Mouse (Mus musculus): Measurements from ENCODE around the gene Tcf7l2. TPM values are rescaled to one million over a fixed set of nuclear protein-coding genes. Genes with fewer than 3 reads are reported as not detected.

Tcf7l2 gene
- total and polyA plus RNA-seq, 2 experiments, result 3.2 to 14.6 TPM

- H3K9ac ChIP-seq (ENCODE audit: low read depth, low read length), result no peak overlapping the region
- no peaks in the 10 kb centered on the region; the same call in 1 of the 2 replicates for H3K4me1 ChIP-seq (ENCODE audit: control insufficient read depth, insufficient read depth, low read length)
- TF ChIP-seq POLR2A (IDR thresholded peaks at IDR 0.05; ENCODE audit: extremely low read depth, insufficient read depth, low read length), result no peak
- TF ChIP-seq CTCF (IDR thresholded peaks at IDR 0.05; ENCODE audit: low read depth, low read length), result no peak
- H3K79me2 ChIP-seq (ENCODE audit: control insufficient read depth, insufficient read depth, low read length), result peaks cover 8% of the 10 kb centered on the region; the same call in 1 of the 2 replicates
- WGBS, result 74% methylated on average over 10 of the region's 10 CpGs
- H3K27me3 ChIP-seq (ENCODE audit: control insufficient read depth, insufficient read depth, low read length), result no peaks in the 10 kb centered on the region
- H3K36me3 ChIP-seq (ENCODE audit: control insufficient read depth, insufficient read depth, low read length), result no peaks in the 10 kb centered on the region; the same call in 1 of the 2 replicates
- H3K27ac ChIP-seq (replicated peaks; ENCODE audit: insufficient read depth, low read depth, low read length), result no peak overlapping the region
- no peak overlapping the region for H3K4me3 ChIP-seq (ENCODE audit: insufficient read depth, low read depth, low read length)
- no peak for DNase-seq (ENCODE audit: extremely low read depth, low read depth, low spot score)
Observed at GRCm38 (mm10) chr19:55860009-55860743, 118.6 kb downstream of the Tcf7l2 start.

- Histone ChIP-seq H3K79me2 (ENCODE audit: control insufficient read depth, insufficient read depth, low read length) (peaks cover 8% of the 10 kb centered on the region; the same call in 1 of the 2 replicates), H3K27me3 (ENCODE audit: control insufficient read depth, insufficient read depth, low read length) (no peaks in the 10 kb centered on the region), H3K36me3 (ENCODE audit: control insufficient read depth, insufficient read depth, low read length) (no peaks in the 10 kb centered on the region; the same call in 1 of the 2 replicates), H3K4me1 (ENCODE audit: control insufficient read depth, insufficient read depth, low read length) (peaks cover 6% of the 10 kb centered on the region), H3K9ac (ENCODE audit: low read depth, low read length) (no peak overlapping the region), H3K4me3 (ENCODE audit: insufficient read depth, low read depth, low read length) (no peak overlapping the region), H3K27ac (replicated peaks; ENCODE audit: insufficient read depth, low read depth, low read length) (no peak overlapping the region)
- TF ChIP-seq CTCF (IDR thresholded peaks at IDR 0.05; ENCODE audit: low read depth, low read length) (no peak), POLR2A (IDR thresholded peaks at IDR 0.05; ENCODE audit: extremely low read depth, insufficient read depth, low read length) (no peak)
- 69% methylated on average over 2 of the region's 2 CpGs for WGBS
- DNase-seq (ENCODE audit: extremely low read depth, low read depth, low spot score), result no peak
Observed at GRCm38 (mm10) chr19:55861746-55862145, 120.1 kb downstream of the Tcf7l2 start.

- Histone ChIP-seq H3K4me3 (ENCODE audit: insufficient read depth, low read depth, low read length) (no peak overlapping the region), H3K4me1 (ENCODE audit: control insufficient read depth, insufficient read depth, low read length) (peaks cover 6% of the 10 kb centered on the region), H3K36me3 (ENCODE audit: control insufficient read depth, insufficient read depth, low read length) (no peaks in the 10 kb centered on the region; the same call in 1 of the 2 replicates), H3K9ac (ENCODE audit: low read depth, low read length) (no peak overlapping the region), H3K27me3 (ENCODE audit: control insufficient read depth, insufficient read depth, low read length) (no peaks in the 10 kb centered on the region), H3K79me2 (ENCODE audit: control insufficient read depth, insufficient read depth, low read length) (peaks cover 6% of the 10 kb centered on the region; the same call in 1 of the 2 replicates), H3K27ac (replicated peaks; ENCODE audit: insufficient read depth, low read depth, low read length) (no peak overlapping the region)
- no peak for DNase-seq (ENCODE audit: extremely low read depth, low read depth, low spot score)
- WGBS, result 61% methylated on average over 3 of the region's 3 CpGs
- TF ChIP-seq POLR2A (IDR thresholded peaks at IDR 0.05; ENCODE audit: extremely low read depth, insufficient read depth, low read length), result no peak
- no peak for TF ChIP-seq CTCF (IDR thresholded peaks at IDR 0.05; ENCODE audit: low read depth, low read length)
Observed at GRCm38 (mm10) chr19:55862559-55862958, 120.9 kb downstream of the Tcf7l2 start.

GRCm38 (mm10) chr19:55865049-55865448 lies 123.4 kb downstream of the Tcf7l2 start:
- DNase-seq (ENCODE audit: extremely low read depth, low read depth, low spot score), result no peak
- H3K9ac ChIP-seq (ENCODE audit: low read depth, low read length), result no peak overlapping the region
- no peaks in the 10 kb centered on the region; the same call in 1 of the 2 replicates for H3K79me2 ChIP-seq (ENCODE audit: control insufficient read depth, insufficient read depth, low read length)
- TF ChIP-seq CTCF (IDR thresholded peaks at IDR 0.05; ENCODE audit: low read depth, low read length), result no peak
- TF ChIP-seq POLR2A (IDR thresholded peaks at IDR 0.05; ENCODE audit: extremely low read depth, insufficient read depth, low read length), result no peak
- H3K4me3 ChIP-seq (ENCODE audit: insufficient read depth, low read depth, low read length), result no peak overlapping the region
- peaks cover 18% of the 10 kb centered on the region for H3K4me1 ChIP-seq (ENCODE audit: control insufficient read depth, insufficient read depth, low read length)
- 99% methylated on average over 2 of the region's 2 CpGs for WGBS
- no peak overlapping the region for H3K27ac ChIP-seq (replicated peaks; ENCODE audit: insufficient read depth, low read depth, low read length)
- H3K27me3 ChIP-seq (ENCODE audit: control insufficient read depth, insufficient read depth, low read length), result no peaks in the 10 kb centered on the region
- H3K36me3 ChIP-seq (ENCODE audit: control insufficient read depth, insufficient read depth, low read length), result no peaks in the 10 kb centered on the region

GRCm38 (mm10) chr19:55865774-55866578 lies 124.4 kb downstream of the Tcf7l2 start:
- 55% methylated on average over 13 of the region's 13 CpGs for WGBS
- Histone ChIP-seq H3K9ac (ENCODE audit: low read depth, low read length) (no peak overlapping the region), H3K36me3 (ENCODE audit: control insufficient read depth, insufficient read depth, low read length) (no peaks in the 10 kb centered on the region), H3K27me3 (ENCODE audit: control insufficient read depth, insufficient read depth, low read length) (no peaks in the 10 kb centered on the region), H3K27ac (replicated peaks; ENCODE audit: insufficient read depth, low read depth, low read length) (no peak overlapping the region), H3K4me1 (ENCODE audit: control insufficient read depth, insufficient read depth, low read length) (peaks cover 20% of the 10 kb centered on the region), H3K4me3 (ENCODE audit: insufficient read depth, low read depth, low read length) (no peak overlapping the region), H3K79me2 (ENCODE audit: control insufficient read depth, insufficient read depth, low read length) (no peaks in the 10 kb centered on the region; the same call in 1 of the 2 replicates)
- DNase-seq (ENCODE audit: extremely low read depth, low read depth, low spot score), result peak; percentile 26
- TF ChIP-seq POLR2A (IDR thresholded peaks at IDR 0.05; ENCODE audit: extremely low read depth, insufficient read depth, low read length) (no peak), CTCF (IDR thresholded peaks at IDR 0.05; ENCODE audit: low read depth, low read length) (no peak)

Measured in liver, adult 2 months (tissue).